Mouse (Mus musculus): ENCODE results near the gene Aco1. TPM values are rescaled to one million over a fixed set of nuclear protein-coding genes. Genes with fewer than 3 reads are reported as not detected.

Gene Aco1
- polyA plus RNA-seq, 2 experiments = 41.9 to 46.8 TPM

- TF ChIP-seq POLR2A (IDR thresholded peaks at IDR 0.05; ENCODE audit: borderline replicate concordance, extremely low read depth, insufficient read depth, insufficient read length) = no peak
- WGBS = 71% methylated on average over 2 of the region's 2 CpGs
- Histone ChIP-seq H3K9ac (ENCODE audit: low read depth, low read length, severe bottlenecking) (no peak overlapping the region), H3K4me2 (replicated peaks; ENCODE audit: low read depth, low read length, severe bottlenecking) (no peak overlapping the region), H3K4me3 (replicated peaks; ENCODE audit: low read length) (no peak overlapping the region), H3K27me3 (ENCODE audit: control insufficient read depth, insufficient read depth, low read length) (no peaks in the 10 kb centered on the region), H3K4me1 (ENCODE audit: control insufficient read depth, insufficient read depth, low read length) (no peaks in the 10 kb centered on the region; the same call in 1 of the 2 replicates), H3K36me3 (ENCODE audit: control insufficient read depth, insufficient read depth, low read length) (no peaks in the 10 kb centered on the region), H3K27ac (replicated peaks; ENCODE audit: low read depth, low read length) (no peak overlapping the region), H3K9me3 (ENCODE audit: control insufficient read depth, low read length) (no peaks in the 10 kb centered on the region)
- DNase-seq (ENCODE audit: low spot score) = no peak
- ATAC-seq (ENCODE audit: low FRiP score, low read depth) = no peak
These were observed 13.3 kb downstream of the Aco1 start for GRCm38 (mm10) chr4:40156153-40156552.

GRCm38 (mm10) chr4:40156582-40157499 lies 14.0 kb downstream of the Aco1 start:
- no peak overlapping the region for H3K9ac ChIP-seq (ENCODE audit: low read depth, low read length, severe bottlenecking)
- H3K4me1 ChIP-seq (ENCODE audit: control insufficient read depth, insufficient read depth, low read length) = no peaks in the 10 kb centered on the region; the same call in 1 of the 2 replicates
- ATAC-seq (ENCODE audit: low FRiP score, low read depth) (no peak), DNase-seq (ENCODE audit: low spot score) (no peak)
- H3K9me3 ChIP-seq (ENCODE audit: control insufficient read depth, low read length) = no peaks in the 10 kb centered on the region
- no peak for TF ChIP-seq POLR2A (IDR thresholded peaks at IDR 0.05; ENCODE audit: borderline replicate concordance, extremely low read depth, insufficient read depth, insufficient read length)
- 78% methylated on average over 18 of the region's 18 CpGs for WGBS
- no peaks in the 10 kb centered on the region for H3K36me3 ChIP-seq (ENCODE audit: control insufficient read depth, insufficient read depth, low read length)
- H3K4me2 ChIP-seq (replicated peaks; ENCODE audit: low read depth, low read length, severe bottlenecking) = no peak overlapping the region
- no peaks in the 10 kb centered on the region for H3K27me3 ChIP-seq (ENCODE audit: control insufficient read depth, insufficient read depth, low read length)
- H3K4me3 ChIP-seq (replicated peaks; ENCODE audit: low read length) = no peak overlapping the region
- H3K27ac ChIP-seq (replicated peaks; ENCODE audit: low read depth, low read length) = no peak overlapping the region

GRCm38 (mm10) chr4:40157500-40158223 lies 14.8 kb downstream of the Aco1 start:
- DNase-seq (ENCODE audit: low spot score) (no peak), ATAC-seq (ENCODE audit: low FRiP score, low read depth) (no peak)
- Histone ChIP-seq H3K4me1 (ENCODE audit: control insufficient read depth, insufficient read depth, low read length) (no peaks in the 10 kb centered on the region; the same call in 1 of the 2 replicates), H3K27ac (replicated peaks; ENCODE audit: low read depth, low read length) (no peak overlapping the region), H3K4me3 (replicated peaks; ENCODE audit: low read length) (no peak overlapping the region), H3K9ac (ENCODE audit: low read depth, low read length, severe bottlenecking) (no peak overlapping the region), H3K4me2 (replicated peaks; ENCODE audit: low read depth, low read length, severe bottlenecking) (no peak overlapping the region), H3K27me3 (ENCODE audit: control insufficient read depth, insufficient read depth, low read length) (no peaks in the 10 kb centered on the region), H3K9me3 (ENCODE audit: control insufficient read depth, low read length) (no peaks in the 10 kb centered on the region), H3K36me3 (ENCODE audit: control insufficient read depth, insufficient read depth, low read length) (no peaks in the 10 kb centered on the region)
- TF ChIP-seq POLR2A (IDR thresholded peaks at IDR 0.05; ENCODE audit: borderline replicate concordance, extremely low read depth, insufficient read depth, insufficient read length) = no peak
- 75% methylated on average over 5 of the region's 5 CpGs for WGBS

- 85% methylated on average over 5 of the region's 5 CpGs for WGBS
These were observed 15.3 kb downstream of the Aco1 start for GRCm38 (mm10) chr4:40158224-40158540.

GRCm38 (mm10) chr4:40160591-40161434 lies 17.9 kb downstream of the Aco1 start:
- no peak for TF ChIP-seq POLR2A (IDR thresholded peaks at IDR 0.05; ENCODE audit: borderline replicate concordance, extremely low read depth, insufficient read depth, insufficient read length)
- Histone ChIP-seq H3K4me1 (ENCODE audit: control insufficient read depth, insufficient read depth, low read length) (no peaks in the 10 kb centered on the region; the same call in 1 of the 2 replicates), H3K9me3 (ENCODE audit: control insufficient read depth, low read length) (no peaks in the 10 kb centered on the region), H3K27ac (replicated peaks; ENCODE audit: low read depth, low read length) (no peak overlapping the region), H3K4me2 (replicated peaks; ENCODE audit: low read depth, low read length, severe bottlenecking) (no peak overlapping the region), H3K27me3 (ENCODE audit: control insufficient read depth, insufficient read depth, low read length) (no peaks in the 10 kb centered on the region), H3K9ac (ENCODE audit: low read depth, low read length, severe bottlenecking) (no peak overlapping the region), H3K36me3 (ENCODE audit: control insufficient read depth, insufficient read depth, low read length) (peaks cover 13% of the 10 kb centered on the region; the same call in 1 of the 2 replicates), H3K4me3 (replicated peaks; ENCODE audit: low read length) (no peak overlapping the region)
- DNase-seq (ENCODE audit: low spot score) (no peak), ATAC-seq (ENCODE audit: low FRiP score, low read depth) (no peak)
- 98% methylated on average over 8 of the region's 8 CpGs for WGBS

More at GRCm38 (mm10) chr4:40158224-40158540, 15.3 kb downstream of the Aco1 start:
- no peak overlapping the region for H3K27ac ChIP-seq (replicated peaks; ENCODE audit: low read depth, low read length)
- H3K27me3 ChIP-seq (ENCODE audit: control insufficient read depth, insufficient read depth, low read length) = no peaks in the 10 kb centered on the region
- H3K4me3 ChIP-seq (replicated peaks; ENCODE audit: low read length) = no peak overlapping the region
- DNase-seq (ENCODE audit: low spot score) (no peak), ATAC-seq (ENCODE audit: low FRiP score, low read depth) (no peak)
- no peak overlapping the region for H3K4me2 ChIP-seq (replicated peaks; ENCODE audit: low read depth, low read length, severe bottlenecking)
- no peaks in the 10 kb centered on the region for H3K36me3 ChIP-seq (ENCODE audit: control insufficient read depth, insufficient read depth, low read length)
- H3K4me1 ChIP-seq (ENCODE audit: control insufficient read depth, insufficient read depth, low read length) = no peaks in the 10 kb centered on the region; the same call in 1 of the 2 replicates
- H3K9me3 ChIP-seq (ENCODE audit: control insufficient read depth, low read length) = no peaks in the 10 kb centered on the region
- TF ChIP-seq POLR2A (IDR thresholded peaks at IDR 0.05; ENCODE audit: borderline replicate concordance, extremely low read depth, insufficient read depth, insufficient read length) = no peak
- H3K9ac ChIP-seq (ENCODE audit: low read depth, low read length, severe bottlenecking) = no peak overlapping the region

Measured in limb, embryonic 14.5 days (tissue).